Mouse (Mus musculus): Measurements from ENCODE around the gene Trim37. TPM values are rescaled to one million over a fixed set of nuclear protein-coding genes. Genes with fewer than 3 reads are reported as not detected.

The Trim37 gene
- total and polyA plus RNA-seq, 3 experiments: 36.2 to 60.6 (median 41.9) TPM

GRCm38 (mm10) chr11:87250132-87250531, 123.3 kb downstream of the Trim37 start:
- H3K9ac ChIP-seq (ENCODE audit: insufficient read depth, low read depth): no peak overlapping the region
- H3K27ac ChIP-seq (ENCODE audit: insufficient read depth, low read depth): no peak overlapping the region

GRCm38 (mm10) chr11:87253294-87253693, 126.4 kb downstream of the Trim37 start:
- H3K9ac ChIP-seq (ENCODE audit: insufficient read depth, low read depth): no peak overlapping the region
- in situ Hi-C loops (cut with MboI; ENCODE audit: low pct_ligation_motif_present, low pct_unique_long_range_greater_than_20kb, low sequenced_read_pairs) (no loop called here), dilution Hi-C loops (cut with MboI; ENCODE audit: extremely low pct_ligation_motif_present, extremely low pct_unique_long_range_greater_than_20kb, low sequenced_read_pairs) (no loop called here)
- no peaks in the 10 kb centered on the region for H3K27me3 ChIP-seq (replicated peaks)
- DNase-seq (ENCODE audit: extremely low read depth): no peak
- no peaks in the 10 kb centered on the region for H3K9me3 ChIP-seq (replicated peaks; ENCODE audit: low read length)
- no peak overlapping the region for H3K4me3 ChIP-seq (replicated peaks in 1 of 3; ENCODE audit: low read depth in 2 of 3, low read length in 2 of 3, poor library complexity in 1 of 3)
- H3K27ac ChIP-seq (ENCODE audit: insufficient read depth, low read depth): no peak overlapping the region
- H3K79me2 ChIP-seq (replicated peaks; ENCODE audit: control insufficient read depth, extremely low read depth, insufficient read depth, poor library complexity, severe bottlenecking): no peaks in the 10 kb centered on the region
- H3K4me2 ChIP-seq (ENCODE audit: insufficient read depth, low read depth, poor library complexity, severe bottlenecking): no peak overlapping the region
- H3K4me1 ChIP-seq (ENCODE audit: control insufficient read depth in 1 of 2, insufficient read depth in 2 of 2): peaks cover 6 to 26% of the 10 kb centered on the region in 2 experiments
- no peak for TF ChIP-seq MAZ (IDR thresholded peaks at IDR 0.05; ENCODE audit: low read depth, low read length)
- no peak for TF ChIP-seq JUN (IDR thresholded peaks at IDR 0.05; ENCODE audit: insufficient read depth, low read depth, low read length)
- peaks cover 0 to 2% of the 10 kb centered on the region in 2 experiments for H3K36me3 ChIP-seq (replicated peaks in 1 of 2; ENCODE audit: control insufficient read depth in 1 of 2, insufficient read depth in 1 of 2, low read length in 1 of 2)

More at GRCm38 (mm10) chr11:87250132-87250531, 123.3 kb downstream of the Trim37 start:
- Histone ChIP-seq H3K9me3 (replicated peaks; ENCODE audit: low read length) (no peaks in the 10 kb centered on the region), H3K27me3 (replicated peaks) (no peaks in the 10 kb centered on the region), H3K36me3 (replicated peaks in 1 of 2; ENCODE audit: control insufficient read depth in 1 of 2, insufficient read depth in 1 of 2, low read length in 1 of 2) (peaks cover 0 to 4% of the 10 kb centered on the region in 2 experiments), H3K4me2 (ENCODE audit: insufficient read depth, low read depth, poor library complexity, severe bottlenecking) (no peak overlapping the region), H3K4me3 (replicated peaks in 1 of 3; ENCODE audit: low read depth in 2 of 3, low read length in 2 of 3, poor library complexity in 1 of 3) (no peak overlapping the region), H3K79me2 (replicated peaks; ENCODE audit: control insufficient read depth, extremely low read depth, insufficient read depth, poor library complexity, severe bottlenecking) (no peaks in the 10 kb centered on the region), H3K4me1 (ENCODE audit: control insufficient read depth in 1 of 2, insufficient read depth in 2 of 2) (peaks cover 5 to 29% of the 10 kb centered on the region in 2 experiments)
- in situ Hi-C loops (cut with MboI; ENCODE audit: low pct_ligation_motif_present, low pct_unique_long_range_greater_than_20kb, low sequenced_read_pairs): no loop called here
- dilution Hi-C loops (cut with MboI; ENCODE audit: extremely low pct_ligation_motif_present, extremely low pct_unique_long_range_greater_than_20kb, low sequenced_read_pairs): no loop called here
- DNase-seq (ENCODE audit: extremely low read depth): no peak
- TF ChIP-seq USF1 (IDR thresholded peaks at IDR 0.05; ENCODE audit: low read depth, low read length) (no peak), GABPA (IDR thresholded peaks at IDR 0.05; ENCODE audit: insufficient replicate concordance, low read depth, low read length) (no peak), TBP (conservative IDR thresholded peaks at IDR 0.05; ENCODE audit: low read depth, low read length) (no peak), POLR2A (IDR thresholded peaks at IDR 0.05; ENCODE audit: low read depth, low read length) (no peak), JUND (conservative IDR thresholded peaks at IDR 0.05; ENCODE audit: low read depth, low read length) (no peak), SMC3 (IDR thresholded peaks at IDR 0.05; ENCODE audit: low read depth, low read length) (no peak), ZC3H11A (IDR thresholded peaks at IDR 0.05; ENCODE audit: low read depth, low read length) (no peak), KAT2A (IDR thresholded peaks at IDR 0.05; ENCODE audit: insufficient replicate concordance, low read length) (no peak)

DNA sequence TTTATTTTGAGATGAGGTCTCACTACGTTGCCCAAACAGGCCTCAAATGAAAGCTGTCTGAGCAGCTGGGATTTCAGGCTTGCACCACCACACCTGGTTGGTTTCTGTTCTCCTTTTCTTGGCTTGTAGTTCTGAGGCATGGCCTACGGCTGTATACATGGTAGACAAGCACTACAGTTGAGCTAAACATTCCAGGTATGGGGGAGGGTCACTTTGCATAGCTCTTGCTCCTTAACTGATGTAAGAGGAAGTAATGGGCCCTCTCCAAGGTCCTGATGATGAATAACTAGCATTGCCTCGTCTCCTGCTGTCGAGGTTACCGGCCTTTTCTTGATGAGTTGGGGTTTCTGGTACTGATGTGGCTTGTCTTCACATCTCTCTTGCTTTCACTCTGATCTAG, 127.3 kb downstream of the Trim37 start:
- in situ Hi-C loops (cut with MboI; ENCODE audit: low pct_ligation_motif_present, low pct_unique_long_range_greater_than_20kb, low sequenced_read_pairs): no loop called here
- peak; percentile 95 for DNase-seq (ENCODE audit: extremely low read depth)
- H3K9me3 ChIP-seq (replicated peaks; ENCODE audit: low read length): no peaks in the 10 kb centered on the region
- TF ChIP-seq CHD2 (IDR thresholded peaks at IDR 0.05; ENCODE audit: low read length): peak; percentile 85
- TF ChIP-seq KAT2A (IDR thresholded peaks at IDR 0.05; ENCODE audit: insufficient replicate concordance, low read length): no peak
- TF ChIP-seq ZMIZ1 (IDR thresholded peaks at IDR 0.05; ENCODE audit: low read depth, low read length): no peak
- no peak for TF ChIP-seq NELFE (IDR thresholded peaks at IDR 0.05; ENCODE audit: low read depth, low read length)
- TF ChIP-seq JUN (IDR thresholded peaks at IDR 0.05; ENCODE audit: insufficient read depth, low read depth, low read length): peak; percentile 38
- peak; percentile 57 for TF ChIP-seq BHLHE40 (IDR thresholded peaks at IDR 0.05; ENCODE audit: low read depth, low read length)
- TF ChIP-seq MXI1 (IDR thresholded peaks at IDR 0.05; ENCODE audit: low read depth, low read length): peak; percentile 83; the same call in 1 of the 2 replicates
- TF ChIP-seq CTCF (conservative IDR thresholded peaks at IDR 0.05 in 1 of 2, IDR thresholded peaks at IDR 0.05 in 1 of 2; ENCODE audit: low read depth in 2 of 2, low read length in 2 of 2): no peak
- TF ChIP-seq IRF4 (IDR thresholded peaks at IDR 0.05; ENCODE audit: low read depth, low read length): peak; percentile 98
- no peak for TF ChIP-seq ZKSCAN1 (IDR thresholded peaks at IDR 0.05; ENCODE audit: borderline replicate concordance, low read depth, low read length)
- peak; percentile 95 for TF ChIP-seq SIN3A (IDR thresholded peaks at IDR 0.05; ENCODE audit: low read length)
- TF ChIP-seq UBTF (IDR thresholded peaks at IDR 0.05; ENCODE audit: low read depth, low read length): no peak
- no peak for TF ChIP-seq ZC3H11A (IDR thresholded peaks at IDR 0.05; ENCODE audit: low read depth, low read length)
- TF ChIP-seq RCOR1 (conservative IDR thresholded peaks at IDR 0.05; ENCODE audit: low read depth, low read length): peak; percentile 80
- peak; percentile 68 for TF ChIP-seq MEF2A (IDR thresholded peaks at IDR 0.05; ENCODE audit: borderline replicate concordance, low read depth, low read length)
- no peak for TF ChIP-seq USF1 (IDR thresholded peaks at IDR 0.05; ENCODE audit: low read depth, low read length)
- TF ChIP-seq JUND (conservative IDR thresholded peaks at IDR 0.05; ENCODE audit: low read depth, low read length): no peak; the same call in 1 of the 2 replicates
- 0 out of 2 replicates have a peak, but pooled peaks have one; percentile 16 for TF ChIP-seq POLR2A (IDR thresholded peaks at IDR 0.05; ENCODE audit: low read depth, low read length)
- peak; percentile 73 for TF ChIP-seq MAX (IDR thresholded peaks at IDR 0.05; ENCODE audit: low read length)
- TF ChIP-seq TBP (conservative IDR thresholded peaks at IDR 0.05; ENCODE audit: low read depth, low read length): no peak
- TF ChIP-seq ELF1 (IDR thresholded peaks at IDR 0.05; ENCODE audit: low read depth, low read length): no peak
- no peak for TF ChIP-seq SMC3 (IDR thresholded peaks at IDR 0.05; ENCODE audit: low read depth, low read length)

More for the DNA sequence above, 127.3 kb downstream of the Trim37 start:
- H3K27me3 ChIP-seq (replicated peaks): no peaks in the 10 kb centered on the region
- dilution Hi-C loops (cut with MboI; ENCODE audit: extremely low pct_ligation_motif_present, extremely low pct_unique_long_range_greater_than_20kb, low sequenced_read_pairs): no loop called here
- H3K4me3 ChIP-seq (replicated peaks in 1 of 3; ENCODE audit: low read depth in 2 of 3, low read length in 2 of 3, poor library complexity in 1 of 3): no peak overlapping the region
- peaks cover 6 to 26% of the 10 kb centered on the region in 2 experiments for H3K4me1 ChIP-seq (ENCODE audit: control insufficient read depth in 1 of 2, insufficient read depth in 2 of 2)
- peak overlapping the region; percentile 22; the same call in 1 of the 2 replicates for H3K4me2 ChIP-seq (ENCODE audit: insufficient read depth, low read depth, poor library complexity, severe bottlenecking)
- peaks cover 0 to 2% of the 10 kb centered on the region in 2 experiments for H3K36me3 ChIP-seq (replicated peaks in 1 of 2; ENCODE audit: control insufficient read depth in 1 of 2, insufficient read depth in 1 of 2, low read length in 1 of 2)
- no peaks in the 10 kb centered on the region for H3K79me2 ChIP-seq (replicated peaks; ENCODE audit: control insufficient read depth, extremely low read depth, insufficient read depth, poor library complexity, severe bottlenecking)
- H3K27ac ChIP-seq (ENCODE audit: insufficient read depth, low read depth): no peak overlapping the region
- H3K9ac ChIP-seq (ENCODE audit: insufficient read depth, low read depth): no peak overlapping the region

All from CH12.LX (cell line).